Mouse (Mus musculus) monocyte, adult 5-6 weeks (primary cell): ENCODE results near the gene Ndst2. TPM values are rescaled to one million over a fixed set of nuclear protein-coding genes. Genes with fewer than 3 reads are reported as not detected.

Source experiments
- ATAC-seq: fragments of 153-309, 156-312 bp; replicated peaks from 2 replicates; pipeline ENCODE4 v1.8.0; 2017; ENCODE audit warnings: mild to moderate bottlenecking; ENCODE audit not compliant: low TSS enrichment, insufficient number of reproducible peaks, severe bottlenecking, poor library complexity, low FRiP score
- total RNA-seq: library from RNA; stranded (forward); fragments of 200-1000, 200-491, 200-594 nt; gene quantifications from 3 replicates; pipeline ENCODE4 v1.2.3, GENCODE M21; 2017

Ndst2 gene
- total RNA-seq, 1 experiment from 2014 or later = 16.8 TPM

- no peak for ATAC-seq
Observed at GRCm38 (mm10) chr14:20677906-20678305, 56.5 kb downstream of the Ndst2 start.

GRCm38 (mm10) chr14:20674064-20674833 is 60.1 kb downstream of the Ndst2 start, which contains the start of gene Sec24c:
Sec24c (plus strand) TSS chr14:20674308.
- peak; percentile 89 for ATAC-seq

- peak; percentile 74 for ATAC-seq
Observed at GRCm38 (mm10) chr14:20673735-20674063, 60.7 kb downstream of the Ndst2 start.

Other genes starting within 250 kb of the Ndst2 start
- 0.43 to 1.9 TPM in 2 of 3 replicates, not detected in the other for gene Mss51, start 237.7 kb downstream of the Ndst2 start, total RNA-seq
- gene Ppp3cb, start 188.0 kb downstream of the Ndst2 start, total RNA-seq = 41.3 to 101 TPM (median 45.1 TPM) in 3 replicates
- 0.57 to 5.1 TPM (median 2.0 TPM) in 3 replicates for gene Usp54, start 93.5 kb downstream of the Ndst2 start, total RNA-seq
- 1.1 TPM in 1 of 3 replicates, not detected in the others for gene Myoz1, start 78.0 kb downstream of the Ndst2 start, total RNA-seq
- gene Synpo2l, start 66.2 kb downstream of the Ndst2 start, total RNA-seq = not detected in 3 replicates
- gene Sec24c, start 60.3 kb downstream of the Ndst2 start, total RNA-seq = 156 to 200 TPM (median 191 TPM) in 3 replicates
- 5.0 to 9.7 TPM (median 8.2 TPM) in 3 replicates for gene Fut11, start 39.6 kb downstream of the Ndst2 start, total RNA-seq
- gene Chchd1, start 31.6 kb downstream of the Ndst2 start, total RNA-seq = 61.2 to 77.6 TPM (median 74.5 TPM) in 3 replicates
- gene Zswim8, start 27.0 kb downstream of the Ndst2 start, total RNA-seq = 36.0 to 67.6 TPM (median 60.8 TPM) in 3 replicates
- 36.4 to 81.1 TPM (median 62.3 TPM) in 3 replicates for gene Camk2g, start 59.5 kb upstream of the Ndst2 start, total RNA-seq
- gene Plau, start 102.1 kb upstream of the Ndst2 start, total RNA-seq = 0.39 to 1.1 TPM in 2 of 3 replicates, not detected in the other
- 51.9 to 56.2 TPM (median 52.1 TPM) in 3 replicates for gene Vcl, start 194.8 kb upstream of the Ndst2 start, total RNA-seq